Mouse (Mus musculus) hematopoietic stem cell, adult 5-6 weeks (primary cell): ENCODE results near the gene Olfr317. TPM values are rescaled to one million over a fixed set of nuclear protein-coding genes. Genes with fewer than 3 reads are reported as not detected.
"Not testable (repeated sequence)": the region's sequence is repeated elsewhere in the genome, so short reads cannot be mapped to it uniquely, and the experiment has no call there.

Source experiments
- ATAC-seq, 2 experiments: fragments of 125-278 bp in 1 of 2; replicated peaks in 1 of 2; 2 replicates each; pipeline ENCODE4 v1.8.0; 2016 to 2017; ENCODE audit warnings: inconsistent platforms in 2 of 2, mild to moderate bottlenecking in 2 of 2, moderate number of reproducible peaks in 2 of 2, low read depth in 1 of 2, moderate TSS enrichment in 1 of 2; ENCODE audit not compliant: low FRiP score in 2 of 2, poor library complexity in 2 of 2, severe bottlenecking in 2 of 2, insufficient read depth in 1 of 2, low TSS enrichment in 1 of 2
- total RNA-seq: library from RNA; stranded (forward); fragments of 172-1452, 232-1000 nt; gene quantifications from 2 replicates; pipeline ENCODE4 v1.2.3, GENCODE M21; 2017

Olfr317 gene
- total RNA-seq, result not detected in 2 replicates

DNA sequence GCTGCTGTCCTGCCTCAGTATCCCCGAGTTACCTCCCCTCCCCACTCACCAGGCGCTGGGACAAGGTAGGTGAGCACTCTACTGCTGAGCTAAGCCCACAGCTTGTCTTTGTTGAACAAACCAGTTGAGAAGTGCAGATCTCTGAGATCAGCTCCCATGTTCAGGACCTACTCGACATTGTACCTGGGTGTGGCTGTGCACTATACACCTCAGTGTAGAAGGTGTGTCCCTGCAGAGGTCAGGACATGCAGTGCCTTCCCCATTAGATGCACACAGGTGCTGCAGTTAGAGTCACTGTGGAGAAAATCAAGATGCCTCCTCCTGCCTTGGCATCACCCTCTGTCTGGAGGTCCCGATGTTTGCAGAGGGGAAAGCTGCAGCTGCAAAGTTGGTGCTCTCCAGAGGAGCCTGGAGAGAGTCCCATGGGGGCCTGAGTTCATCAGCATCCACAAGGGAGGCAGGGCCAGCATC lies at the start of gene Olfr317:
Olfr317 (minus strand) TSS at position 421 of the 471 bp plus-strand sequence.
- ATAC-seq, result no peak

DNA sequence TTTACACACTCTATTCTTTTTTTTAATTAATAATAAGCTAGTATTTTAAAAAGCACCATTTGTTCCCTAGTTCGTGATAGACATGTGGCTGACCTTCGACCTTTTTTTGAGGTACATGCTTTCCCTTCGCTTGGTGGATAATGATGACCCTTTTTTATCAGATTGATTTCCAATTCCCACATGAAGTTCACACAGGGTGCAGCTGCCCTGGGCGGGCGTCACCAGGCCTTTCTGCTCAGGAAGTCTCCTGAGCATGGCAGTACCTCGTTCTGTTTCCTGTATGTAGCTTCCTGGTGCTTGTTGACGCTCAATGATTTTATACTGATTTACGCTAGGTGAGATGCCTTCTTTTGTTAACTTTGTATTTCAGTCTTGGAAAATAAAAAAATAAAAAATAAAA lies 49.3 kb upstream of the Olfr317 start:
- ATAC-seq, result no peak

DNA sequence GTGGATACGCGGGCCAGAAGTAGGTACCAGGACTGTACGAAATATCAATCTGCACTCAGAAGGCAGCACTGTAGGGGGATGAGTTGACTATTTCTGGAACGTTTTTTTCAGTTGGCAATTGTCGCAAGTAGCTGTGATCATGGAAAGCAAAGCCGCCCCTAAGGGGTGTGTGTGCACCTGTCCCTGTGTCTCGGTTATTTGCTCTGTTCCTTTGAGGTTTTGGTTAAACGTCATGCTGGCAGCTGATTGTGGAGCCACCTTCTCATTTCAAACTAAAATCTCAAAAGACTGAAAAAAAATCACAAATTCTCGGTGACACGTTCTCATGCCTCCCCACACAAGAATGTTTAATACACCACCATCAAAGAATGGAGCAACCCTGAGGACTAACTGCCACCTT lies 48.6 kb upstream of the Olfr317 start:
- ATAC-seq, result no peak

DNA sequence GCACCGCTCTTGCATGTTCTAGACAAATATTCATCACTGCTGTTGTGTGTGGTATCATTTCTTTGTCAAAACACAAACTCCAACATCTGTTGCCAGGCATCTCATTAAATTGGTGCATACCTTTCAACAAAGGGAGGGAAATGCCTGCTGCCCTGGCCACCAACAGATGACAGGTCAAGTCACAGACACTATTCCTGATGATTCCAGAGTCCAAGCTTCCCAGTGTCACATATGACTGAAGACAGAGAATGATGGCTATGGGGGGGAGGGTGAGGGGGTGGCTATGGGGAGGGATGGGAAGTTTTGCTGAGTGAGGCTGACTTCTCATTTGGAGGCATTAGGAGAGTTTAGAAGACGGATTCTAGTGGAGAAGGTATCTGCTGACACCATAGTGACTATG lies 45.2 kb upstream of the Olfr317 start:
- ATAC-seq, result no peak

DNA sequence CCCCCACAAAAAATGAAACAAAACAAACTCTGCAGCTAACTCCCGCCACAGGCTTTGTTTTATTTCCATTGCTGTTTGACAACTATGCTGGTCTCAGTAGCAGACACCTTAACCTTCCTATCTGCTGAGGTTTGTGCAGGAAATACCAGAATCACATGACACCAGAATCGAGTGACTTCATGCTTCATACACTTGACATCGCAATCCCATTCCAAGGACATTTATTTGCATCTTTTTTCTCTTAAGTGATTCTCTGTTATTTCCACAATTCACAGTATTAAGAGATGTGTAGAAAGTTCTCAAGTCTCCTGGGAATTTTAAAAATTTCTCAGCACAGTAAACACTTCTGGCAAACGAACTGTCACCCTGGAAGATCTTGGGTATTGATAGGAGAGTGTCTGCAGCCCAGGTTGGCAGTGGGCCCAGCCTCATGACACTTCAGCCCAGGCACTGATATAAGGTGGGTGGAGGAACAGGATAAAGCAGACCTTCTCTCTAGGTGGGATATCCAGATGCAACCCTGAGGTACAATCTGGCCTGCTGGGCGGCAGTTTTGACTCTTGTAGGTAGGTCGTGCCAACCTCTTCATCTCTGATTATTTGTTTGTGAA lies 43.6 kb upstream of the Olfr317 start, which contains the start of gene Olfr314:
Olfr314 (plus strand) TSS at position 473 of the 610 bp plus-strand sequence.
- ATAC-seq, result no peak

DNA sequence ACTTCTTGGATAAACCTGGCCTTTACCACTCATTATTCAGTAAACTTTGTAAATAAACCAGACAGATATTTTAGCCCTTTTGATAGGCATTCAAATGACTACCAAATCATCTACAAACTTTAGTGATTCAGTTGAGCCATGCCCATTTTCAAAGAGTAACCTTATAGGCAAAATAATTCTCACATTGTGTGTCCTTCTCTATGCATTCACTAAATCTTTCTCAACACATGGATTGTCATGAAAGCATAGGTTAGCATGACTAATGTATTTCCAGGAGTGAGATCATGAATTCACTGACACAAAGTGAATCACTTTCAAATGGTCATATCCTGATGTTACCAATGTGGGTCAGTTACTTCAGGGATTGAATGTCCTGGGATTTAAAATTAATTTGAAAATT lies 33.9 kb upstream of the Olfr317 start, which contains the start of gene Olfr315:
Olfr315 (plus strand) TSS at position 301 of the 400 bp plus-strand sequence.
- no peak for ATAC-seq

DNA sequence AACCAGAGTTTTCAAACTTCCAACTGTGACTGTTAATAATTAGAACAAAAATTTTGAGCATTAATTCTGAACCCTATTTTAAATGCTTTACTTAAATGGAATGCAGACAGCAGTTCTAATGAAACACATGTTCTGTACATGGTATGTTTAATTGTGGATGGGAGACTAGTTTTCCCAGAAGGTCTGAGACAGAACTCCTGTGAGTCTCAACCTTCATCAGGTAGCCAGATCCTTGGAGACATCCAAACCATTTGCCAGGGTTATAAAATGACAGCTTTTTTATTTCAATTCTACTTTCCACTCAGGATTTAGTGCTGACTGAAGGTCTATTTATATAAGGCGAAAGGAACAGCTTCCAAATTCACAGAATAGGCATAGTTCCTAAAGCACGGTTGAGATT lies 13.4 kb upstream of the Olfr317 start, which contains the start of gene Olfr316:
Olfr316 (plus strand) TSS at position 301 of the 400 bp plus-strand sequence.
- no peak for ATAC-seq

DNA sequence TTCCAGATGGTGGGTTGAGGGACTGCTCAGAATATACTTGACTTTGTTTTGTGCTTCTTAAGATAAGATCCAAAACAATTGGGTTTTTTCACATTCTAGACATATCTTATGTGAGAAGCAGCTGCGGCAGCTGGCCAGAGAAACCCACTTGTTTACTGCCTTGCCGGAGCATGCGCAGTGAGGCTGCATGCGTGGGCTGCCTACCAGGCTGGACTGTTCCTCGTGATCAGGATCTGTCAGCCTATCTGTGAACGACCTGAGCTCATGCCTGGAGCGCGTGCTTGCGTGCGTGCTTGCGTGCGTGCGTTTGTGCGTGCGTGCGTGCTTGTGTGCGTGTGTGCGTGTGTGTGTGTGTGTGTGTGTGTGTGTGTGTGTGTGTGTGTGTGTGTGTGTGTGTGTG lies 12.1 kb upstream of the Olfr317 start:
- ATAC-seq, result not testable (repeated sequence)

DNA sequence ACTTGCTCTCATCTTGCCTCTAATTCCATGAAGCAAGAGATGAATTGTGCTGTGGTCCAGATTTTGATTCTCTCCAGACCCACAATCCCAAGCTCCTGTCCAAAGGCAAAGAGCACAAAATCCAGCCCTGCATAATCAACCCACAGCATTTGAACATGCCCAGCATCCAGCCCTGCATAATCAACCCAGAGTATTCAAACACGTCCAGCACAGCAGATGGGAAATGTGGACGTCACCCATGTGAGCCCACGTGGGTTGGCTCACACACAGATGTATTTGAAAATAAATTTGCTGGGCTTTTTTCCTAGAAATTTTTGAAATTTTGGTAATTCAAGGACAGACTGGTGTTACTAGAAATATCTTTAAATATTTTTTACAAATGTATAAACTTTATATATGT lies 5.6 kb downstream of the Olfr317 start:
- no peak for ATAC-seq

DNA sequence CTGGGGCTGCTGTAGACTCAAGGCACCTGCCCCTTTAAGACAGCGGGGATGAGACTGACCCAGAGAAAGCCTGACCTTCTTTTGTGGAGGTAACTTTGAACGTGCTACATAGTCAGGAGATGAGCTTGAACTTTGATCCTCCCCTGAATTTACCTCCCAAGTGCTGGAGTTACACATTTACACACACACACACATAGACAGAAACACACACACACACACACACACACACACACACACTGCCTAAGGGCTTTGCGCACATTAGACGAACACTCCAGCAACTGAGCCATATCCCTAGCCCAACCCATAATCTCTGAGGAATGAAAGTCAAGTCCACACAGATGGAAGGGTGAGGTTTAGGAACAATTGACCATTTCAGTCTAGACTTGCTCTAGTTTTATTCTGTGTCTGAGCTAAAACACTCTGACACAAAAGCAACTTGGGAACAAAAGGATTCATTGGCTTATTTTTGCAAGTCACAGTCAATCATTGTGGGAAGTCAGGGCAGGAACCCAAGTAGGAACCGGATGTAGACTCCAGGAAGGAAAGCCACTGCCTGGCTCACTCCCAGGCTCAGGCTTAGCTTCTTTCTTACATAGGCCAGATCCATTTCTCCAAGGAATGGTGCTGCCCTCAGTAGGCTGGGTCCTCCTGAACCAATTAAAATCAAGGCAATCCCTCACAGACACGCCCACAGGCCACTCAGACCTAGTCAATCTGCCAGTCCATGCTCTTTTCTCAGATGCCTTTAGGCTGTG lies 10.9 kb downstream of the Olfr317 start:
- ATAC-seq, result not testable (repeated sequence)

DNA sequence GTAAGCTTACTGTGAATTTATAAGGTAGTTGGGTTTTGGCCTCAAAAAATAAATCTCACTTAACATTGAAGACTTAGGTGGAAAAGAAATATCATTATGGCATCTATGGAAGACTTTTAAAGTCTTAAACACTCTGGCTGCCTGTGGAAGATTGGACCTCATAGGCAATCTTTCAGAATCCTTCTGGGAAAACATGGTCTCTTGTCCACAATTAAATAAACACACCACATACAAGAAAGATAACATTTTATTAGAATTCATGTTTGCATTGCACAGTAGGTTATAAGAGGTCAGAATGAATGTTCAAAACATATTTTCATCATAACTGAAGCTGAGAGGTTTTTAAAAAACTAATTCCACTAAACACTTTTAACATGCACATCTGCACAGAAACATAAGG lies 15.1 kb downstream of the Olfr317 start, which contains the start of gene Olfr318:
Olfr318 (minus strand) TSS at position 101 of the 400 bp plus-strand sequence.
- ATAC-seq, result no peak

DNA sequence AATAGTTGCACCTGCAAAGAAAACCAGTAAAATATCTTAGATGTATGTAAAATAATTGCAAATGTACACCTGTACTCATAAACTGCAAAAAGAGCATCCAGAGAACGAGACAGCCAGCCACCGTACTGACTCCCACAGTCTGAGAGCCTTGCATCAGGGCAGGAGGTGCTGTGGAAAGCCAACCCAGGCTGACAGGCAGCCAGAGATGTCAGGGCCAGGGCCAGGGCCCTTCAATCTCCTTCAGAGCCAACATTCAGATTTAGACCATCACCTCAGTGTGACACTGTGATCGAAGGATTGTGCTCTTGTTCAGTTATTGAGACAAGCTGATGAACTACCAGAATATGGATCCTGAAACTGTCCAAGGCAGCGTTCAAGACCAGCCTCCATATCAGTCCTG lies 19.3 kb downstream of the Olfr317 start:
- no peak for ATAC-seq

DNA sequence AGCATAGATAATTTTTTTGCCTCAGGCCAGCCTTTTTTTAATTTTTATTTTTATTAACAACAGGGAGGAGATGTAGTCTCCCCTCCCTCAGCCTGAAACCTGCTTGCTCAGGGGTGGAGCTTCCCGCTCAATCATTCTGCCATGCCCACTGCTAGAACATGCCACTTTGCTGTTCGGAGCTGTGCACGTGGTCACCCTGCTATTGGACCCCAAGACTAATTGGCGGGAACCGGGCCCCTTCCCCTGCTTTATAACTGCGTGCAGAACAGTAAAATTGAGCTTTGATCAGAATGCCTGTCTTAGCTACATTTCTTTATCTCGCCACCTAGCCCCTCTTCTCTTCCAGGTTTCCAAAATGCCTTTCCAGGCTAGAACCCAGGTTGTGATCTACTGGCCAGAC lies 21.3 kb downstream of the Olfr317 start:
- ATAC-seq, result not testable (repeated sequence)

DNA sequence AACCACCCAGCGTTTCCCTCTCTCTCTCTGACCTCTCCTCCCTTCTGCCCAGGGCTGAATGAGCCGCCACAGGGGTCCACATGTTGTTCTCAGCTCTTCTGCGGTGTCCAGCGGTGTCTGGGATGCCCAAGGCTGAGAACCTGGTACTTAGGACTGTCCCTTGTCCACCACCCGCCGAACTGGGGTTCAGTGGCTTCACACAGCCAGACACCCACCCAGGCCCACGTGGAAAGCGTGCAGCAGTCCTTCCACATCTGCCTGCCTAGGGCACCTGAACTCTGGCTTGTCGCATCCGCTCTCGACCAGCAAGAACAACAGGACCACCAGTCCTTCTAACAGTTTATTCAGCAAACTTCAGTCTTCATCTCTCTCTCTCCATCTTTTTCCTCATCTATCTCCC lies 29.9 kb downstream of the Olfr317 start:
- ATAC-seq, result no peak

DNA sequence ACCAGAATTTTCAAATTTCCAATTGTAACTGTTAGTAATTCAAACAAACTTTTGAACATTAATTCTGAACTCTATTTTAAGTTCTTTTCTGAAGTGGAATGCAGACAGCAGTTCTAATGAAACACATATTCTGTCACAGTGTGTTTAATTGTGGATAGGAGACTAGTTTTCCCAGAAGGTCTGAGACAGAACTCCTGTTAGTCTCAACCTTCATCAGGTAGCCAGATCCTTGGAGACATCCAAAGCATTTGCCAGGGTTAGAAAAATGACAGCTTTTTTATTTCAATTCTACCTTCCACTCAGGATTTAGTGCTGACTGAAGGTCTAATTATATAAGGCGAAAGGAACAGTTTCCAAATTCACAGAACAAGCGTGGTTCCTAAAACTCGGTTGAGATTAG lies 40.1 kb downstream of the Olfr317 start, which contains the start of gene Olfr319:
Olfr319 (plus strand) TSS at position 301 of the 400 bp plus-strand sequence.
- ATAC-seq, result no peak
